Mouse (Mus musculus): ENCODE data around the gene Wwp2. TPM values are rescaled to one million over a fixed set of nuclear protein-coding genes. Genes with fewer than 3 reads are reported as not detected.
A peak's percentile ranks its signal among the peaks of the same experiment; 100 is the strongest.

The Wwp2 gene
- total RNA-seq (2014; fragmentation: Nextera tagmentation) (39.4 and 53.2 TPM in 2 replicates), total RNA-seq (2017) (33.3 and 57.3 TPM in 2 replicates)

DNA sequence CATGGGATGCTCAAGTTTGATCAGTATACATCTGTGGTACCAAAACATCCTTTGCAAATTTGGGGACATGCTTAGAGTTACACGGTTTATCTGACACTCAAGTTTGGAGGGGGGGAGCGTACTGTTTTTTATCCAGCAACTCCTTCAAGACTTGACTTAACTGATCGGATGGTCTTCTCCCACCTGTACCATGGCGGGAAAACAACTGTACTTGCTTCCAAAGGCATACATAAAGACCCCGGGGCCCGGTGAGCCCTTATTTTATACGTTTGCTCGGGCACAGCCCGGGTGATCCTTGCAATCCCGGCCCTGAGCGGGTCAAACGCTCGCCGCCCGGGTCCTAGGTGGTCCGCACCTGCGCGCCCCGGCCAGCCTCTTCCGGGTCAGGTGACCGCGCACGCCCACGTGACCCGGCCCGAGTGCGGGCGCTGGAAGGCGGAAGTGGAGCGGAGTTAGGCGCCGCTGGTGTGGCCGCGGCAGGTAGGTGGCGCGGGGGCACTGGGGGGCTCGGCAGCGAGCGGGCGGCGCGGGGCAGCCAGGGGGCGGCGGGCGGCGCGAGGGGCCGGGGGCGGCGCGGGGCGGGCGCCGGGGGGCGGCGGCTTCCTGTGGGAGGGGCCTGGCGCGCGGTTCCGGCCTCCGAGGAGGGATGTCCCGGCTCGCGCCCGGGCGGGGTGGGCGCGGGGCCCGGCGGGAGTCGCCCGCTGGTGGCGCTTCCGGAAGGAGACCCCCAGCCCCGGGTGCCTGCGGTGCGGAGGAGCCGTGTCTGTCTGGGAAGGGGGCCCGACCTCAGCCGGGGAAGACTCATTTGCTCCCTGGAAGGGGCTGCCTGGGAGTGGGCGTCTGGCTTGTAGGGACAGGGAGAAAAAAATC lies at the start of gene Wwp2:
Wwp2 (plus strand) TSS at position 404 of the 870 bp plus-strand sequence.
- ATAC-seq (replicated peaks; ENCODE audit: low FRiP score, low TSS enrichment, poor library complexity, severe bottlenecking): peak; percentile 50

DNA sequence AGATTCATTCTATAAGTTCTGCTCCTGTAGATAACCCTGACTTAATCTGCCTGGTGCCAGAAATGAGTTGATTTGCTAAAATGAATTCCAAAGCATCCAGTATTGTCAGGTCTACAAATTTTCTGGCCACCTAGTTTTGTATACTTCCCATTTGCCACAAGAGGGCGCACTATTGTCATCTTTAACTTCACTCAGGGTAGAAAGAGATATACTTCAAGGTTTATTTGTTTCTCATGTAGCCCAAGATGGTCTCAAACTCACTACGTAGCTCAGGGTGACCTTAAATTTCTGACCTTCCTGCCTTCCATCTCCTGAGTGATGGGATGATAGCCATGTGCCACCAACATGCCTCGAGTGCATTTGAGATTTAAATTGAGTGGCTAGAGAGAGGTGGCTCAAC lies 49.5 kb upstream of the Wwp2 start:
- ATAC-seq (replicated peaks; ENCODE audit: low FRiP score, low TSS enrichment, poor library complexity, severe bottlenecking): peak; percentile 36

DNA sequence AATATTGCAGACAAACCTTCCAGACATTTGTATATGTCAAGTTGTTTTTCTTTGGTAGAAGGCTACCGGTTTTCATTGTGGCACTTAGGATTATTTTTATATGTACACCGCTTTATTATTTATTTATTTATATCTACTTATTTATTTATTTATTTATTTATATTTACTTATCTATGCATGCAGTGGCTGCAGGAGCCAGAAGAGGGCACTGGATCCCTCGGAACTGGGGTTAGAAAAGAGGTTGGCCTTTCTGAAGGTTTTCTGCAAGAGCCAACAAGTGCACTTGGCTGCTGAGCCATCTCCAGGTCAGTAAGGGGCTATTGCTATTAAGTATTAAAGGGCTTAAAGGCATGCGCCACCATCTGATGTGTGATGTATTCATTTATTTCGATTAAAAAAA lies 48.3 kb upstream of the Wwp2 start:
- ATAC-seq (replicated peaks; ENCODE audit: low FRiP score, low TSS enrichment, poor library complexity, severe bottlenecking): no peak

DNA sequence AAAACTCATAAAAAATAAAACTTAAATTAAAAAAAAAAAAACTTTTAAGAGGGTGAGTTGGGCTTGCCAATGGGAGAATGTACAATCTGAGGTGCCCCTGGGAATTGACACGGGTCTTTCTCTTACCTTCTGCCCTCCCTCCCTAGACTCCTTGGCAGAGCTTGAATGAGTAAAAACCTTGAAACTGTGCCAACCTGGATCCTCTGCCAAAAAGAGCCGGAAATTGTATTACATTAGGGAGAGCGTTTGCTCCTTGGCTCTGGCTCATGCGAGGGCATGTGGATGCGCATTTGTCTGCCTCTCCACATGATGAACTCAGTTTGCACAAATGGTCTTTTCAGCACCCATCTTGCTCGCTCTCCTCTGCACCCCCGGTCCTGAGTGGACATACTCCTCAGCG lies 46.6 kb upstream of the Wwp2 start:
- no peak for ATAC-seq (replicated peaks; ENCODE audit: low FRiP score, low TSS enrichment, poor library complexity, severe bottlenecking)

DNA sequence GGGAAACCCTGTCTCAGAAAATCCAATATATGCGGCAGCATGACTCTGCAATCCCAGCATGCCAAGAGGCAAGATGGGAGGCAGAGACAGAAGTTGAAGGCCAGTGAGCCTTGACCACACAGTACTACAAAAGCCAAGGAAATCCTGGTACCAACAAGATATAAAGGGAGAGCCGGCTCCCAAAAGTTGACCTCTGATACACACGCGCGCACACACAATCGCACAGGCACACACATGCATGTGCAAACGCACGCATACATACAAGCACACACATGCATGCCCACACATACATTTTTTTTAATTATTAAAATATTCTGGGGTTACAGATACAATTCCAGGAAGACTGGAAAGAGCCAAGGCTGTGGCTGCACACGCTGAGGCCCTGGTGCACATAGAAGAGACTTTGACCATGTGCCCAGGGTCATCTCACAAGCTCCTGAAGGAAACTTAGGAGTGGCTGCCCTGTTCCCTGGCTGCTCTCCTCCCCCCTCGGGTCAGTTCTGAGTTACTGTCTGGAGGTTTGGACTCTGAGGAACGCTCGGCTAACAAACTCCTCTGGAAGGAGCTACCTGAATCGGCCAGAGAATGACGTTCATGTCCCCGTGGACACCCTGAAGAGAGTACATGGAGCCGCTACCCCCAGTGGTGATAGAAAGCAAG lies 45.6 kb upstream of the Wwp2 start:
- ATAC-seq (replicated peaks; ENCODE audit: low FRiP score, low TSS enrichment, poor library complexity, severe bottlenecking): no peak

DNA sequence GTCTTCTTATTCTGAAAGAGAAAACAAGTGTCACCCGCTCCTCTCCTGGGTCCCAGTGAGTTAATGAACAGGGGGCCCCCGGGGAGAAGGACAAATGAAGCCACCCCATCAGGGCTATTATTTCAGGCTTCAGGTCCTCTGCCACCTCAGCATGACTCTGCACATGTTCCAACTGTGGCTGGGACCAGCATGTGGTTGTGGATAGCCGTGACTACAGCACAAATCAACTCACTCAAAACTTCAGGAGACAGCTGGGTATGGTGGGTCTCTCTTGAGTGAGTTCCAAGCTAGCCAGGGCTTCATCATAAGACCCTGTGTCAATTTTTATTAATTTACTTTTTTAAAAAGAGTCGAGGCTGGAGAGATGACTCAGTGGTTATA lies 45.0 kb upstream of the Wwp2 start:
- 0 out of 2 replicates have a peak, but pooled peaks have one; percentile 28 for ATAC-seq (replicated peaks; ENCODE audit: low FRiP score, low TSS enrichment, poor library complexity, severe bottlenecking)

DNA sequence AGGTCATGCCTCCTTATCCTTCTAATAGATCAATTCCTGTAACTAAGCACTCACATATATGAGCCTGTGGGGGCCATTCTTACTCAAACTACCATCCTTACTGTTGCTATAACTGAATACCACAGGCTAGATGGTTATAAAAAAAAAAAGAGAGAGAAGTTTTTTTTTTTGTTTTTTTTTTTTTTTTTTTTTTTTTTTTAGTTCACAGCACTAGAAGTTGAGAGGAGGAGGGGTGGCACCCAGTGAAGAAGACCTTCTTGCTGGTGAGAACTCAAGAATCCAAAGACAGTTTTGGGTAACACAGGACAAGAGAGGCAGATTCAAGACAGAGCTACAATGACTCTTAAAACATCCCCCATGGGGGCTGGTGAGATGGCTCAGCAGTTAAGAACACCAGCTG lies 40.8 kb upstream of the Wwp2 start:
- no peak for ATAC-seq (replicated peaks; ENCODE audit: low FRiP score, low TSS enrichment, poor library complexity, severe bottlenecking)

DNA sequence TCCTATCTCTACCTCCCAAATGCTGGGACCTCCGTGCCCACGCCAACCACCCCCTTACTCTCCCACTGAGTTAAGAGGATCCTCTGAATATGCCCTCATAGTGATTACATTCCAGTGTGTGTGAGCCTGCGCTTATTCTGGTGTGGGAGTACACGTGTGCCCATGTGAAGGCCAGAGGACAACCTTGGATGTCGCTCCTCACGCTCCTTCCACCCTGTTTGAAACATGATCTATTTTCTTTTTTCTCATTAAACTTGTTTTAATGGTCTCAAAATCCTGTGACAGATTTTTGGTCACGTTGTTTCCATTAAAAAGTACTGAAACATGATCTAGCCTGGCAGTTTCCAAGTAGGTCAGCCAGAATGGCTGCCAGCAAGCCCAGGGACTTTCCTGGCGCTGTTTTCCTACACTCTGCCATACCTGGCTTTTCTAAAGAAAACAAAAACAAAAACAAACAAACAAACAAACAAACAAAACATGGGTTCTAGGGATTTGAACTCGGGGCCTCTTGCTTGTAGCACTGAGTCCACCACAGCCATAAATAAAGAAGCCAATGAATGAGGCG lies 40.0 kb upstream of the Wwp2 start:
- ATAC-seq (replicated peaks; ENCODE audit: low FRiP score, low TSS enrichment, poor library complexity, severe bottlenecking): no peak

DNA sequence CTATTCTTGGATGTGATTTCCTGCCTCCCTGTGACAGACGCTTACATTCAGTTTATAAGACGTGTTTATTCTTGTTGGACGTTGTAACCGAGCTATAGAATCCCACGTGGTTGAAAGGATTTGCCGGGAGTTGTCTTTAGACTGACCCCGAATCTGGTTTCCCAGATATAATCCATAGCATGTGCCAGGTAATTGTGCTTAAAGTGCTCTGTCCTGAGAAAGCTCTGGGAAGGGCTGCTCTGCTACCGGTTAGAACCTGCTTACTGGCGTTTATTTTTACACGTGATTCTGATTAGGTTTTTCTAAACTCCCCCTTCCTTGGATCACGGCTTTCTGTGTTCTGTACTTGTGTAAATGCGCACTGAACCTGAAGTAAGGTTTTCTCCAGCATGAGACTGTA lies 38.5 kb upstream of the Wwp2 start:
- ATAC-seq (replicated peaks; ENCODE audit: low FRiP score, low TSS enrichment, poor library complexity, severe bottlenecking): no peak

DNA sequence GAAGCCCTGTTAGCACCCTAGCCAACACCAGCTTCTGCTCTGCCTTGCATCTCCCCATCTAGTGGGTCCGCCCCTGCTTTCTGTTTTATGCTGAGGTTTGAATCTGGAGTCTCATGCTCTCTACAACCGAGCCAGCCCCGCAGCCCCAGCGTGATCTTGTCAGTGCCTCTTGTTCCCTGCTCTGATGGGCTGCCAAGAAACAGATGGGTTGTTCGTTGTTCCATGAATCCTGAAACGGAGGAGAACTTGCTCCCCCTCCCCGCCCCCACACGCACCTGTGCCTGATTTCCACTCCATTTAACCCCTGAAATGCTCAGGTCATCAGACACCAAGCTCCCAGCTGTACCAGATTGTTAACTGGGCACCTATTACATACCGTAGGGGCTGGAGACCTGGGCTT lies 36.7 kb upstream of the Wwp2 start:
- no peak for ATAC-seq (replicated peaks; ENCODE audit: low FRiP score, low TSS enrichment, poor library complexity, severe bottlenecking)

DNA sequence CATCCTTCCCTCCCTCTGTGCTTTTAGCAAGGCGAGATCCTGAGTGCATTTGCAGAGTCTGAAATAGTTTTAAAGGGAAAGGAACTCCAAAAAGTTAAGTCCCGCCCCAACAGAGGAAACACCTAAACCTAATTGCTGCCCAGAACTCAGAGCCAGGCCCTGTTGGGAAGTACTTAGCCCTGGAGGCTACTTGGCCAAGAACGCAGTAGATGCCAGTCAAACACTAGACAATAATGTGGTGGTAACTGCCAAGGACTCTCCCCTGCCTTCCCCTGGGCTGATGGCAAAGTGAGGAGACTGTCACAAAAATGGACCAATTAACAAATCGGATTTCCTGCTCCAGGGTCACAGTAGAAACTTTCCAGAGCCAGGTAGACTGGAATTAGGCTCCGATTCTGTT lies 34.3 kb upstream of the Wwp2 start:
- no peak for ATAC-seq (replicated peaks; ENCODE audit: low FRiP score, low TSS enrichment, poor library complexity, severe bottlenecking)

DNA sequence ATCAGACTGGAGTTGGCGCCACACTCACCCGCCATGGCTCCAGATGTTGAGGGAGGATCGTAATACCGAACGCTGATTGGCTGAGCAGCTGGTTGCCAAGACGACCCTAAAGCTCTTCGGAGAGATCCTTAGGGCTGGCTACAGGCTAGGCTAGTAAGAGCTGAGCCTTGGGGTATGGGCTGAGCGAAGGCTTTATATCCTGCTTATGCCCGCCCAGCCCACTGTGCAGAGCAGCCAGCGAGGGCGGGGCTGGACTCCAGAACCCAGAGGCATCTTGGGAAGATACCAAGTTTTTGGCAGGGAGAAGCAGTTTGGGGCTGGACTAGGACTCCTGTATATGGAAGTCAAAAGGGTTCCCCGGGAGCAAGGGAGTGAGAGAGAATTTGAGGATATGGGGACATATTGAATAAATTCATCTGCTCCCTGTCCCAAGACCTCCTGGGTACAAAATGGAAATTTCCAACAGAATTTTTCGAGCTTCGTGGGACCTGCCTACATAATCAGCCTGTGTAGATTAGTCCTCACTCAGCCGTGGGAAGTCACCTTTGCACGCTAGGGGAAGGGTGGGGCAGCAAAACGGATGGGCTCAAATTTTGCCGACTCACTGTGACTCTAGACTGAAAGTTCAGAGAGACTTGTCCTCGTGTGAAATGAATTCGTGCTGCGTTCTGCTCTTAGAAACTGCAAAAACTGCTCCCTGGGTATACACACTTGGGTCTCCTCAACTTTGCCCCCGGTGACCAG lies 33.0 kb upstream of the Wwp2 start, which contains the start of gene Nqo1:
Nqo1 (minus strand) TSS at position 169 of the 744 bp plus-strand sequence.
- peak; percentile 96 for ATAC-seq (replicated peaks; ENCODE audit: low FRiP score, low TSS enrichment, poor library complexity, severe bottlenecking)

DNA sequence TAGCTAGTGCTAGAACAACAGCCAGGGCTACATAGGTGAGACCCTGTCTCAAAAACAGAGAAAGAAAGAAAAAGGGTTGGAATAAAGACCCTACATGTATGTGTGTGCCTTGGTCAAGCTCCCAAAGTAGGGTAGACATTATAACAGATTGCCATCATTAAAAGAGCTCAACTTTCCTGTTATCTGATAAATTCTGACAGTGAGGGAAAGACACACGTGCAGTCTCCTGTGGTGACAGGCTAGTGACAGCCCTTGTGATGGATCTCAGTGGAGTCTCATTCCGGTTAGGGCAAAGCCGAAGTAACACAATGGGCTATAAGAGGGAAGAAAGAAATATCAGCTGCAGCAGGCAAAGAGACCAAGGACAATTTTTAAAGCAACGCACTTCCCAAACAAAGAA lies 32.1 kb upstream of the Wwp2 start:
- no peak for ATAC-seq (replicated peaks; ENCODE audit: low FRiP score, low TSS enrichment, poor library complexity, severe bottlenecking)

DNA sequence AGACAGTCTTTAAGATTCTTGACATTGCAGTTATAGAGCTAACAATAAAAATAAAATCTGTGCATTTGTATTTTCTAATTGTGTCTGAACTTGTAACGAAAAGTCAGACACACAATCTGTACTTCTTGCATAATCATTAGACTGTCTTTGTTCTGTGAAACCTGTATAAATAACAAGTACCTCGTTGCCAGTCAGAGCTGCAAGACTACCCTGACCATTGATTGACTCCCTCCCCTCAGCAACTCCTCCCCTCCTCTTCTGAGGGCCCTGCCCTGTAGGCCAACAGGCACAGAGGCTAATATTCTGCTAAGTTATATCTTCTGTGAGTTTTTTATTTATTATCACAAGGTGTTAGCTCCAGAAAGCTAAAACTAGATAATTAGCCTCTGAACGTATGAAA lies 30.2 kb upstream of the Wwp2 start:
- no peak for ATAC-seq (replicated peaks; ENCODE audit: low FRiP score, low TSS enrichment, poor library complexity, severe bottlenecking)

DNA sequence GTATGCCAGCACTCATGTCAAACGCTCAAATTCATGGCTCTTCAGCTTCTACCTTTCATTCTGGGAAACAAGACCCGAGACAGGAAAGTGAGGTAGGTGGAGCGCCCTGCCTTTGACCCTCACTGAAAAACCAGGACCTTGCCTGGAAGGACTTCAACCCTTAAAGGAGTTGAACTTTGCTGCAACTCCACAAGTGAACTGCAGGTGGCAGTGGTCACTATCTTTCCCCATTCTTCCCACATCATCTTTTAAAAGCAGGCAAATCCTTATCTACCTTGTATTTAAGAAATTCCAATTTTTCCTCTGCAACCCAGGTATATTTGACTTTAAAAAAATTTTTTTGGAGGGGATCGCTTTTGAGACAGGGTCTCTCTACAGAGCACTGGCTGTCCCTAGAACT lies 24.8 kb upstream of the Wwp2 start:
- 0 out of 2 replicates have a peak, but pooled peaks have one; percentile 53 for ATAC-seq (replicated peaks; ENCODE audit: low FRiP score, low TSS enrichment, poor library complexity, severe bottlenecking)

DNA sequence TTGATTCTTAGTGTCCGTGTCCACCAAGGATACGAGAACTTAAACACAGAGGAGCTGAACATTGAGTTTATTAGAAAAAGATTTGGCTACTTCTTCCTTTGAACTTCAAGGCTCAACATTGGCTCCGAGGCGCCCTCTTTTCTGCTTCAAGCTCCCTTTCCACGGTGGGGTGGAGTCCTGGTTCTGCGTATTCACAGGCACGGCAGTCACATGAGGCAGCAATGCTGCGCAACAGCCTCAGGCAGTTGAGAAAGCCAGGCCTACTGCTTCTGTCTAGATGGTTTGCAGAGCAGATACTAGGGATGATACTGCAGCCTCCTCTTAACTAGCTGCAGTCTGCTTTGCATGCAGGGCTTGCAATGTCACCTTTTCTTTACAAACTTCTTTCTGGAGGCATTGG lies 23.6 kb upstream of the Wwp2 start:
- ATAC-seq (replicated peaks; ENCODE audit: low FRiP score, low TSS enrichment, poor library complexity, severe bottlenecking): no peak

DNA sequence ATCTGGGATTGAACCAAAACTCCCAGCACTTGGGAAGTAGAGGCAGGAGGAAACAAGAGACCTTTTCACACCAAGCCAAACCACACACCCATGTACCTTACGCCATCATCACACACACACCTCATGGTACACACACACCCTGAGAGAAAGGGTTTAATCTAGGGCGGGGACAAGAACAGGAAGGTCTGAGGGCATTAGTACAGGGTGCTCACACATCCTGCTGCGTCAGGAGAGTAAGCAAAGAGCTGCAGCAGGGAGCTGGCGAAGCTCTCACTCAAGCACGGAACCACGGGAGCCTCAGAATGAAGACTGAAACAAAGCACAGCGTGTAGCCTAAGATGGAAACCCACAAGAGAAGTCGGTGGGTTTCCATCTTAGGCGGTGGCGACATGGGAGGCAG lies 22.3 kb upstream of the Wwp2 start:
- ATAC-seq (replicated peaks; ENCODE audit: low FRiP score, low TSS enrichment, poor library complexity, severe bottlenecking): no peak

DNA sequence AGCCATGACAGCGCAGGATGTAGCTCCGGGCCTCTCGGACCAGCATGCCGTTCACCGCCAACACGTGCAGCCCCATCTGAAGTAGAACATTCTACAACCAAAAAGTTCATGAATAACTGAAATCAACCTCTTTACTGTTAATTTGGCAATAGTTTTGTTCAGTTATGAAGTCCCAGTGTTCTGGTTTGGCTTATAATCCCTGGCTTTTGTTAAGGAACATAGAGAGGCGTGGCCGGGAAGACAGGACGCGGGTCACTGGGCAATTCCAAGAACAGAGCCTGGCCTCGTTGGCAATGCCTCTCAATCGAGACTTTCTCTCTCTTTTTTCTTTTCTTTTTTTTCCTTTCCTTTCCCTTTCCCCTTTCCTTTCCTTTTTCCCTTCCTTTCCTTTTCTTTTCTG lies 19.2 kb upstream of the Wwp2 start:
- no peak for ATAC-seq (replicated peaks; ENCODE audit: low FRiP score, low TSS enrichment, poor library complexity, severe bottlenecking)

DNA sequence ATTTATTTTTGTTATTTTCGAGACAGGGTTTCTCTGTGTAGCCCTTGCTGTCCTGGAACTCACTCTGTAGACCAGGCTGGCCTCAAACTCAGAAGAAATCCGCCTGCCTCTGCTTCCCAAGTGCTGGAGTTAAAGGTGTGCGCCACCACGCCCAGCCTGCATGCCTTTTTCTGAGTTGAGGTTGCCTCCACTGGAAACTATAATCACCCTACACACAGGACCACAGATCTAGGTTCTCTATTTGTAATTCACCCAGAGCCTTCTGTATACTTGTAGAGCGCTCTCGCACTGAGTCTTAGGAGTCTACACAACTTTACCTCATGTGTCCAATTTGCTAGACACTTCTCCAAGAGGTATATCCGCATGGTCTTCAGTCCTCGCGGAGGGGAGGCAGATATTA lies 12.0 kb upstream of the Wwp2 start:
- ATAC-seq (replicated peaks; ENCODE audit: low FRiP score, low TSS enrichment, poor library complexity, severe bottlenecking): 0 out of 2 replicates have a peak, but pooled peaks have one; percentile 16
